Mouse (Mus musculus): ENCODE results near the gene Plekhb2. TPM values are rescaled to one million over a fixed set of nuclear protein-coding genes. Genes with fewer than 3 reads are reported as not detected.

Gene Plekhb2
- polyA plus RNA-seq, 1 experiment from 2014 or later, result 27.9 TPM

DNA sequence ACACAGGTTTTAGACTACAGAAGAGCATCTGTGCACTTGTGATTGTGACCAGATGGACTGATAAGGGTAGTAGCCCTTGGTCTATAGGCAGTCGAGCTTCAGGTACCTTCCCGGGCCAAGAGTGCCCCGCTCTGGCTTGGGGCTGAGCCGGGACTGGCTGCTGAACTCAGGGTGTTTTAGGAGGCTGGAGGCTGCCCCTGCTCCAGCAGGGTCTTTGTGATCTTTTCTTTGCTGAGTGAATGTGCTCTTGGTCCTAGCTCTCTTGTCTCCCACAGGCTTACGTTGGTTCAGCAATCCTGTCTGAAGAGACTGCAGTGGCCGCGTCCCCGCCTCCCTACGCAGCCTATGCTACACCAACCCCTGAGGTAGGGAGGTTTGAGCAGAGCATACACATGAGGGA, 16.1 kb downstream of the Plekhb2 start:
- H3K36me3 ChIP-seq (ENCODE audit: insufficient read depth), result 0 out of 2 replicates have a peak, but pooled peaks cover 3% of the 10 kb centered on the region
- TF ChIP-seq CTCF (IDR thresholded peaks at IDR 0.05; ENCODE audit: low read depth), result no peak
- no peaks in the 10 kb centered on the region for H3K9me3 ChIP-seq (ENCODE audit: low read depth, low read length)
- H3K9ac ChIP-seq, result no peak overlapping the region
- no peaks in the 10 kb centered on the region for H3K4me1 ChIP-seq (ENCODE audit: insufficient read depth)
- ATAC-seq (ENCODE audit: insufficient read depth) (no peak), DNase-seq (no peak)
- no peaks in the 10 kb centered on the region for H3K27me3 ChIP-seq (ENCODE audit: insufficient read depth, low read length)
- H3K4me3 ChIP-seq (ENCODE audit: low read depth, low read length), result no peak overlapping the region
- 76% methylated on average over 9 of the region's 9 CpGs for WGBS
- no peak overlapping the region for H3K27ac ChIP-seq (ENCODE audit: low read depth)
- no peak overlapping the region for H3K4me2 ChIP-seq

DNA sequence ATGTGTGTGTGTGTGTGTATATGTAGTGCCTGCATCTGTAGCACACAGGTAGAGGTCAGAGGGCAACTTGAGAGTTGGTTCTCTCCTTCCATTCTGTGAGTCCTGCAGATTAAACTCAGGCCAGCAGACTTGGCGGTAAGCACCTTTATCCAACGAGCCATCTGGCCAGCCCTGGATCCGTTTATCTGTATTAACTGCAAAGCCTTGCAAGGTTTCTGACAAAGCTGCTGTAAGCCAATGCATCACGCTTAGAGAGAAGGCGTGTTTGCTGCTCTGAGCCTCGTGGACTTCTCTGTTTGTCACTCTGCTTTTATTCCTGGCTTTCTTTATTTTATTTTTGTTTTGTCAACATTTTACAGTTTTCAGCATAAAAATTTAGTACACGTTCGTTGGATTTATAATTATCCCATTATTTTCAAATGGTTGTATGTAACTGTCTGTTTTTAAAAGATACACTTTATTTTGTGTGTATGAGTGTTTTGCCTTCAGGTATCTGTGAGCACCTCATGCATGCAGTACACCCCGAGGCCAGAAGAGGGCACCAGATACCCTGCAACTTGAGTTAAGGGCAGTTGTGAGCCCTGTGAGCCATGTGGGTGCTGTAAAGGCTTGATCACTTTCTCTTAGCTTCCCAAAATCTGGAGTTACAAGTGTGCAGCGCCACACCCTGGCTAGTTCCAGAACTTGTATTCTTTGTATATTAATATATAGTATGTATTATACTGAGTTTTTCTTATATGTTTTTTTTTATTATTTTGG, 17.2 kb downstream of the Plekhb2 start:
- no peak overlapping the region for H3K27ac ChIP-seq (ENCODE audit: low read depth)
- no peaks in the 10 kb centered on the region for H3K9me3 ChIP-seq (ENCODE audit: low read depth, low read length)
- peak; percentile 91 for TF ChIP-seq CTCF (IDR thresholded peaks at IDR 0.05; ENCODE audit: low read depth)
- H3K4me3 ChIP-seq (ENCODE audit: low read depth, low read length), result no peak overlapping the region
- H3K4me1 ChIP-seq (ENCODE audit: insufficient read depth), result no peaks in the 10 kb centered on the region
- 53% methylated on average over 10 of the region's 10 CpGs for WGBS
- peaks cover 8% of the 10 kb centered on the region; the same call in 1 of the 2 replicates for H3K36me3 ChIP-seq (ENCODE audit: insufficient read depth)
- no peaks in the 10 kb centered on the region for H3K27me3 ChIP-seq (ENCODE audit: insufficient read depth, low read length)
- DNase-seq (peak; percentile 92), ATAC-seq (ENCODE audit: insufficient read depth) (peak; percentile 61; the same call in 1 of the 2 replicates)
- H3K9ac ChIP-seq, result no peak overlapping the region
- no peak overlapping the region for H3K4me2 ChIP-seq

DNA sequence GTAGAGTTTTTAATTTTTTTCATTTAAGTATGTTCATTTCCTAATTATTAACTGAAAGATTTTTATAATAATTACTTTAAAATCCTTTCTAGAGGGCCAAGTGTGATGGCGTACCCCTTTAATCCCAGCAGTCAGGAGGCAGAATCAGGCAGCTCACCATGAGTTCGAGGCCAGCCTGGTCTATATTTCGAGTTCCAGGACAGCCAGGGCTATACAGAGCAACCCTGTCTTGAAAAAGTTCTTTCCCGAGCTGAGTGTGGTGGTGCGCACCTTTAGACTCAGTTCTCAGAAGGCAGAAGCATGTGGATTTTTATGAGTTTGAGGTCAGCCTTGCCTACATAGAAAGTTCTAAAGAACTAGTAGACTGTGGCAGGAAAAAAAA, 17.8 kb downstream of the Plekhb2 start:
- peaks cover 5% of the 10 kb centered on the region; the same call in 1 of the 2 replicates for H3K36me3 ChIP-seq (ENCODE audit: insufficient read depth)
- H3K9ac ChIP-seq, result no peak overlapping the region
- no peaks in the 10 kb centered on the region for H3K27me3 ChIP-seq (ENCODE audit: insufficient read depth, low read length)
- no peak overlapping the region for H3K4me2 ChIP-seq
- H3K27ac ChIP-seq (ENCODE audit: low read depth), result no peak overlapping the region
- no peak overlapping the region for H3K4me3 ChIP-seq (ENCODE audit: low read depth, low read length)
- WGBS, result 90% methylated on average over 5 of the region's 5 CpGs
- no peaks in the 10 kb centered on the region for H3K4me1 ChIP-seq (ENCODE audit: insufficient read depth)
- ATAC-seq (ENCODE audit: insufficient read depth) (no peak), DNase-seq (no peak)
- no peaks in the 10 kb centered on the region for H3K9me3 ChIP-seq (ENCODE audit: low read depth, low read length)
- TF ChIP-seq CTCF (IDR thresholded peaks at IDR 0.05; ENCODE audit: low read depth), result no peak

DNA sequence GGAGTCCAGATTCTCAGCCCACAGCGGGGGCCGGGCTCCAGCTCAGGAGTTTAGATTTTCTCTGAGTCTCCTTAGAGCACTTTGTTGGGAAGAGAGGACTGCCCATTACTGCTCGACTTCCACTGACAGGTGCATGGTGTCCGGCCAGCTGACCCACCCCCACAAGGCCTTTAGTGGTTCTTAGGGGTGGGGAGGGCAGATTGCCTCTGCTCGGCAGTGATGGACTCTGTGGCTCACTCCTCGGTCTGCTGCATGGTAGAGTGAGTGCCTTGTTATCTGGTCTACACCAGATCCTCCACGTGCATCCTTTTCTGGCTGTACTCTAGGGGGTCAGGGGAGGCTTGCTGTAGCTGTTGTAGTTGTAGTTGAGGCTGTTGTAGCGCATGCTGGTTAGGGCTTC, 18.6 kb downstream of the Plekhb2 start:
- no peak overlapping the region for H3K27ac ChIP-seq (ENCODE audit: low read depth)
- ATAC-seq (ENCODE audit: insufficient read depth) (no peak), DNase-seq (no peak)
- no peak for TF ChIP-seq CTCF (IDR thresholded peaks at IDR 0.05; ENCODE audit: low read depth)
- no peaks in the 10 kb centered on the region for H3K9me3 ChIP-seq (ENCODE audit: low read depth, low read length)
- H3K36me3 ChIP-seq (ENCODE audit: insufficient read depth), result peaks cover 5% of the 10 kb centered on the region; the same call in 1 of the 2 replicates
- 88% methylated on average over 8 of the region's 8 CpGs for WGBS
- no peak overlapping the region for H3K4me3 ChIP-seq (ENCODE audit: low read depth, low read length)
- H3K4me2 ChIP-seq, result no peak overlapping the region
- H3K4me1 ChIP-seq (ENCODE audit: insufficient read depth), result no peaks in the 10 kb centered on the region
- H3K27me3 ChIP-seq (ENCODE audit: insufficient read depth, low read length), result no peaks in the 10 kb centered on the region
- no peak overlapping the region for H3K9ac ChIP-seq

DNA sequence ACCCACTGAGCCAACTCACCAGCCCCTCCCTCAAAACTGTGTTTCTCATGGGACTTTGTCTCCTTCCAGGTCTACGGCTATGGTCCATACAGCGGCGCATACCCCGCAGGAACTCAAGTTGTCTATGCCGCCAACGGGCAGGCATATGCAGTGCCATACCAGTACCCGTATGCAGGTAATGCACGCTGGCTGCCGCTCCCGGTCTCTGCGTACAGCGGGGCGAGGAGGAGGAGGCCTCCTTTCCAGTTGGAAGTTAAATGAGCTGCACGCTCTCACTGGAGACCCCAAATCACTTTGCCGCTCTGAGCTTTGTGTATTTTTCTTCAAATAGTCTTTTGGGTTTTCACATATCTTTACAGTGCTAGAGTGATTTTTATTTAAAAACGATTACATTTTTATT, 19.5 kb downstream of the Plekhb2 start:
- 94% methylated on average over 16 of the region's 16 CpGs for WGBS
- no peaks in the 10 kb centered on the region for H3K9me3 ChIP-seq (ENCODE audit: low read depth, low read length)
- H3K27me3 ChIP-seq (ENCODE audit: insufficient read depth, low read length), result no peaks in the 10 kb centered on the region
- ATAC-seq (ENCODE audit: insufficient read depth), result no peak
- no peak overlapping the region for H3K27ac ChIP-seq (ENCODE audit: low read depth)
- DNase-seq, result no peak
- H3K4me1 ChIP-seq (ENCODE audit: insufficient read depth), result no peaks in the 10 kb centered on the region
- no peak overlapping the region for H3K4me3 ChIP-seq (ENCODE audit: low read depth, low read length)
- H3K4me2 ChIP-seq, result no peak overlapping the region
- H3K9ac ChIP-seq, result no peak overlapping the region
- peaks cover 5% of the 10 kb centered on the region; the same call in 1 of the 2 replicates for H3K36me3 ChIP-seq (ENCODE audit: insufficient read depth)
- no peak for TF ChIP-seq CTCF (IDR thresholded peaks at IDR 0.05; ENCODE audit: low read depth)

DNA sequence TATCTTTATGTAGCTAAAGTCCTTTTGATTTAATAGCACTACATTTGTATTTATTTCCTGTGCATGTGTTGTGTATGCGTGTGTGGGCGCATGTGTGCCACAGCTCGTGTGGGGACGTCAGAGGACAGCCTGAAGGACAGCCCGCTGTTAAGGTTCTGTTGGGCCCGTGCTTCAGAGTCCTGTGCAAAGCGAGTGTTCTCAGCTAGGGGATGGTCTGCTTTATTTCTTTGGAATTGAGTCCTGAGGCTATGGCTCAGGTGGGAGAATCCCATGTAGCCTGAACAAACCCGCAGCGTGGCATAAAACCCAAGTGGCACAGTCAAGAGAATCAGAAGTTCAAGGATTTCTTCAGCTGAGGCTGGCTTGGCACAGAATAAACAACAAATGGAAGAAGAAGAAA, 21.4 kb downstream of the Plekhb2 start:
- DNase-seq (no peak), ATAC-seq (ENCODE audit: insufficient read depth) (no peak)
- no peak overlapping the region for H3K4me3 ChIP-seq (ENCODE audit: low read depth, low read length)
- no peak for TF ChIP-seq CTCF (IDR thresholded peaks at IDR 0.05; ENCODE audit: low read depth)
- H3K9me3 ChIP-seq (ENCODE audit: low read depth, low read length), result no peaks in the 10 kb centered on the region
- no peak overlapping the region for H3K4me2 ChIP-seq
- H3K27ac ChIP-seq (ENCODE audit: low read depth), result no peak overlapping the region
- H3K4me1 ChIP-seq (ENCODE audit: insufficient read depth), result no peaks in the 10 kb centered on the region
- H3K27me3 ChIP-seq (ENCODE audit: insufficient read depth, low read length), result no peaks in the 10 kb centered on the region
- peaks cover 5% of the 10 kb centered on the region; the same call in 1 of the 2 replicates for H3K36me3 ChIP-seq (ENCODE audit: insufficient read depth)
- WGBS, result 87% methylated on average over 9 of the region's 9 CpGs
- H3K9ac ChIP-seq, result no peak overlapping the region

DNA sequence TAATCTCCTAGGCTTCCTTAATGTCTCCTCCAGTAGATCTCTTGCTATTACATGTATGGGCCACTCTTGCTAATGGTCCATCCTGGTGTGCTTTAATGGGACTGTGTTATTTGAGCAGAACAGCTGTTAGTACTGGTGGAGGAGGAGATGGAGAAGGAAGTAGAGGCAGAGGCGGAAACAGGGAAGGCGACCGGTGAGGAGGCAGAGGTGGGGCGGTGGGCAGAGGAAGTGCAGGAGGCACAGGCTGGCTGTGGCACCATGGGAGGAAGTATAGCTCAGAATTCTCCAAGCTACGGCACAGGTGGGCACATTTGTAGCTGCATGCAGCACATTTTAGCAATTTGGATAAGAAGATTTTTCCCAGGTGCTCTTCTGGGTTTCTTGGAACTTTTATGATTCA, 23.8 kb downstream of the Plekhb2 start:
- H3K9me3 ChIP-seq (ENCODE audit: low read depth, low read length), result no peaks in the 10 kb centered on the region
- 74% methylated on average over 5 of the region's 5 CpGs for WGBS
- H3K27ac ChIP-seq (ENCODE audit: low read depth), result no peak overlapping the region
- no peak overlapping the region for H3K9ac ChIP-seq
- no peak overlapping the region for H3K4me2 ChIP-seq
- H3K4me1 ChIP-seq (ENCODE audit: insufficient read depth), result no peaks in the 10 kb centered on the region
- DNase-seq (no peak), ATAC-seq (ENCODE audit: insufficient read depth) (no peak)
- H3K27me3 ChIP-seq (ENCODE audit: insufficient read depth, low read length), result no peaks in the 10 kb centered on the region
- no peak overlapping the region for H3K4me3 ChIP-seq (ENCODE audit: low read depth, low read length)
- TF ChIP-seq CTCF (IDR thresholded peaks at IDR 0.05; ENCODE audit: low read depth), result no peak
- H3K36me3 ChIP-seq (ENCODE audit: insufficient read depth), result peaks cover 5% of the 10 kb centered on the region; the same call in 1 of the 2 replicates
